Mouse (Mus musculus) neural tube, embryonic 11.5 days (tissue): ENCODE measurements around the gene C2cd4a. TPM values are rescaled to one million over a fixed set of nuclear protein-coding genes. Genes with fewer than 3 reads are reported as not detected.

Source experiments
- ATAC-seq: fragments of 200-750 bp; cut with Nextera tagmentation; 2 replicates; pipeline ENCODE4 v1.8.0; 2017; ENCODE audit warnings: moderate number of reproducible peaks, mild to moderate bottlenecking, moderate TSS enrichment, moderate library complexity; ENCODE audit not compliant: insufficient read depth, low FRiP score, low TSS enrichment
- DNase-seq: peaks from one replicate; pipeline ENCODE4 v3.0.0-alpha.2; 2015; ENCODE audit warnings: low spot score
- H3K27ac ChIP-seq: fragments of 300-500 bp; sonication (generic); 2 replicates; pipeline ENCODE4 v1.5.1; 2014; ENCODE audit warnings: low read depth, mild to moderate bottlenecking, low read length
- H3K27me3 ChIP-seq: fragments of 300-500 bp; sonication (generic); 2 replicates; pipeline ENCODE4 v1.6.1; 2014; ENCODE audit warnings: mild to moderate bottlenecking, low read length, mixed read lengths; ENCODE audit not compliant: control insufficient read depth, insufficient read depth
- H3K36me3 ChIP-seq: fragments of 300-500 bp; sonication (generic); 2 replicates; pipeline ENCODE4 v1.6.1; 2014; ENCODE audit warnings: mild to moderate bottlenecking, low read length, moderate library complexity, mixed read lengths; ENCODE audit not compliant: control insufficient read depth, insufficient read depth
- H3K4me1 ChIP-seq: fragments of 300-500 bp; sonication (generic); 2 replicates; pipeline ENCODE4 v1.6.1; 2014; ENCODE audit warnings: low read length, mixed read lengths; ENCODE audit not compliant: control insufficient read depth, insufficient read depth
- H3K4me2 ChIP-seq: fragments of 300-500 bp; sonication (generic); 2 replicates; pipeline ENCODE4 v1.6.1; 2014; ENCODE audit warnings: low read depth, mild to moderate bottlenecking, moderate library complexity
- H3K4me3 ChIP-seq: fragments of 300-500 bp; sonication (generic); 2 replicates; pipeline ENCODE4 v1.5.1; 2014; ENCODE audit warnings: low read depth, low read length
- H3K9ac ChIP-seq: fragments of 300-500 bp; sonication (generic); 2 replicates; pipeline ENCODE4 v1.6.1; 2014; ENCODE audit warnings: mild to moderate bottlenecking, low read length
- H3K9me3 ChIP-seq: fragments of 300-500 bp; sonication (generic); 2 replicates; pipeline ENCODE4 v1.6.1; 2016; ENCODE audit warnings: low read length; ENCODE audit not compliant: control insufficient read depth
- WGBS: fragments of 180-500 bp; shearing (Covaris S2); extraction: QIAGEN DNeasy Blood & Tissue Kit; methylation state at CpG from one replicate; pipeline ENCODE4 v1.1.7; 2014; 5-methylcytosine and 5-hydroxymethylcytosine counted together
- polyA plus RNA-seq: library from polyadenylated mRNA; unstranded; fragments of >200 nt; fragmentation: Nextera tagmentation; extraction: Ambion mirVana; gene quantifications from 2 replicates; pipeline ENCODE4 v1.2.1, GENCODE M21; 2014

C2cd4a gene
- polyA plus RNA-seq, 1 experiment from 2014 or later: not detected

- ATAC-seq (no peak), DNase-seq (no peak)
- no peak overlapping the region for H3K4me2 ChIP-seq
- no peaks in the 10 kb centered on the region for H3K36me3 ChIP-seq
- H3K9me3 ChIP-seq: no peaks in the 10 kb centered on the region
- no peaks in the 10 kb centered on the region for H3K4me1 ChIP-seq
- WGBS: 80% methylated on average over 5 of the region's 5 CpGs
- H3K27me3 ChIP-seq: no peaks in the 10 kb centered on the region
- H3K27ac ChIP-seq: no peak overlapping the region
- no peak overlapping the region for H3K4me3 ChIP-seq
- no peak overlapping the region for H3K9ac ChIP-seq
Observed at GRCm38 (mm10) chr9:67807000-67807399, 25.1 kb downstream of the C2cd4a start.

- H3K9me3 ChIP-seq: no peaks in the 10 kb centered on the region
- no peak overlapping the region for H3K4me2 ChIP-seq
- H3K4me1 ChIP-seq: peaks cover 4% of the 10 kb centered on the region; the same call in 1 of the 2 replicates
- H3K27me3 ChIP-seq: no peaks in the 10 kb centered on the region
- ATAC-seq: no peak
- no peak overlapping the region for H3K9ac ChIP-seq
- DNase-seq: peak; percentile 51
- 37% methylated on average over 6 of the region's 6 CpGs for WGBS
- H3K36me3 ChIP-seq: no peaks in the 10 kb centered on the region
- H3K4me3 ChIP-seq: no peak overlapping the region
- no peak overlapping the region for H3K27ac ChIP-seq
Observed at GRCm38 (mm10) chr9:67802241-67802640, 29.9 kb downstream of the C2cd4a start.

- ATAC-seq (no peak), DNase-seq (no peak)
- H3K4me2 ChIP-seq: no peak overlapping the region
- H3K27ac ChIP-seq: no peak overlapping the region
- no peaks in the 10 kb centered on the region for H3K9me3 ChIP-seq
- no peak overlapping the region for H3K9ac ChIP-seq
- H3K27me3 ChIP-seq: no peaks in the 10 kb centered on the region
- peaks cover 10% of the 10 kb centered on the region for H3K4me1 ChIP-seq
- no peaks in the 10 kb centered on the region for H3K36me3 ChIP-seq
- no peak overlapping the region for H3K4me3 ChIP-seq
- 53% methylated on average over 14 of the region's 14 CpGs for WGBS
Observed at GRCm38 (mm10) chr9:67799078-67799819, 32.9 kb downstream of the C2cd4a start.

GRCm38 (mm10) chr9:67795205-67795675 lies 36.9 kb downstream of the C2cd4a start:
- Histone ChIP-seq H3K27ac (0 out of 2 replicates have a peak overlapping the region, but pooled peaks have one; percentile 11), H3K9me3 (no peaks in the 10 kb centered on the region), H3K4me2 (no peak overlapping the region), H3K9ac (no peak overlapping the region), H3K4me1 (peaks cover 10% of the 10 kb centered on the region), H3K27me3 (no peaks in the 10 kb centered on the region), H3K36me3 (no peaks in the 10 kb centered on the region), H3K4me3 (no peak overlapping the region)
- ATAC-seq (peak; percentile 76), DNase-seq (peak; percentile 57)
- 52% methylated on average over 14 of the region's 14 CpGs for WGBS

GRCm38 (mm10) chr9:67794668-67795067 lies 37.5 kb downstream of the C2cd4a start:
- Histone ChIP-seq H3K27me3 (no peaks in the 10 kb centered on the region), H3K4me3 (no peak overlapping the region), H3K27ac (0 out of 2 replicates have a peak overlapping the region, but pooled peaks have one; percentile 11), H3K9me3 (no peaks in the 10 kb centered on the region), H3K4me1 (peaks cover 10% of the 10 kb centered on the region), H3K9ac (no peak overlapping the region), H3K4me2 (no peak overlapping the region), H3K36me3 (no peaks in the 10 kb centered on the region)
- 89% methylated on average over 4 of the region's 4 CpGs for WGBS
- ATAC-seq: no peak
- no peak for DNase-seq

GRCm38 (mm10) chr9:67794216-67794615 lies 37.9 kb downstream of the C2cd4a start:
- WGBS: 75% methylated on average over 1 of the region's 1 CpGs
- Histone ChIP-seq H3K27ac (no peak overlapping the region), H3K4me2 (no peak overlapping the region), H3K4me3 (no peak overlapping the region), H3K9me3 (no peaks in the 10 kb centered on the region), H3K36me3 (no peaks in the 10 kb centered on the region), H3K9ac (no peak overlapping the region), H3K27me3 (no peaks in the 10 kb centered on the region), H3K4me1 (peaks cover 8% of the 10 kb centered on the region)
- ATAC-seq (no peak), DNase-seq (no peak)

- H3K9ac ChIP-seq: no peak overlapping the region
- H3K4me3 ChIP-seq: no peak overlapping the region
- 83% methylated on average over 6 of the region's 6 CpGs for WGBS
- DNase-seq (no peak), ATAC-seq (no peak)
- no peak overlapping the region for H3K27ac ChIP-seq
- H3K4me2 ChIP-seq: no peak overlapping the region
- H3K4me1 ChIP-seq: peaks cover 5% of the 10 kb centered on the region
- H3K27me3 ChIP-seq: no peaks in the 10 kb centered on the region
- no peaks in the 10 kb centered on the region for H3K9me3 ChIP-seq
- no peaks in the 10 kb centered on the region for H3K36me3 ChIP-seq
Observed at GRCm38 (mm10) chr9:67793501-67793900, 38.6 kb downstream of the C2cd4a start.

- Histone ChIP-seq H3K9me3 (no peaks in the 10 kb centered on the region), H3K4me1 (peaks cover 5% of the 10 kb centered on the region), H3K27ac (no peak overlapping the region), H3K9ac (no peak overlapping the region), H3K36me3 (no peaks in the 10 kb centered on the region), H3K4me2 (no peak overlapping the region), H3K27me3 (no peaks in the 10 kb centered on the region), H3K4me3 (no peak overlapping the region)
- WGBS: 65% methylated on average over 5 of the region's 5 CpGs
- DNase-seq (no peak), ATAC-seq (no peak)
Observed at GRCm38 (mm10) chr9:67792405-67792804, 39.7 kb downstream of the C2cd4a start.

- WGBS: 65% methylated on average over 6 of the region's 6 CpGs
- Histone ChIP-seq H3K27me3 (no peaks in the 10 kb centered on the region), H3K9ac (no peak overlapping the region), H3K9me3 (no peaks in the 10 kb centered on the region), H3K4me2 (no peak overlapping the region), H3K4me1 (no peaks in the 10 kb centered on the region), H3K4me3 (no peak overlapping the region), H3K27ac (no peak overlapping the region), H3K36me3 (no peaks in the 10 kb centered on the region)
- DNase-seq: no peak
- no peak for ATAC-seq
Observed at GRCm38 (mm10) chr9:67787671-67788070, 44.5 kb downstream of the C2cd4a start.
